16 mouse cellular contexts compared by ENCODE assay signal in genomic region chr9:113134611-113135010, GRCm38 (mm10).
"Had no signal": no experiment of that assay in that cellular context is flagged by ENCODE, and none has a peak within 500 bp of the region (broad histone marks: within the 10 kb centered on the region; RNA-seq: fewer than 3 reads in every experiment).

No protein-coding gene starts in this region.

- H3K36me3 ChIP-seq: neural tube, embryonic 13.5 days; neural tube, embryonic 15.5 days; stomach, embryonic 15.5 days had no signal

- H3K27me3 ChIP-seq: neural tube, embryonic 13.5 days; neural tube, embryonic 15.5 days; stomach, embryonic 15.5 days had no signal

- H3K9ac ChIP-seq: neural tube, embryonic 13.5 days; neural tube, embryonic 15.5 days; stomach, embryonic 15.5 days had no signal

- DNase-seq: retina, postnatal 1 day; right cerebral cortex, adult 18-20 months; right cerebral cortex, postnatal 14 days; right cerebral cortex, postnatal 25 days; right cerebral cortex, postnatal 4 days; spleen, adult 18-20 months; thymus, adult 18-20 months; thymus, adult 2 months; thymus, postnatal 14 days; thymus, postnatal 25 days; thymus, postnatal 36 days; thymus, postnatal 4 days had no signal

- H3K27ac ChIP-seq: neural tube, embryonic 13.5 days; neural tube, embryonic 15.5 days; stomach, embryonic 15.5 days; stomach, postnatal 0 days had no signal

- H3K4me1 ChIP-seq: neural tube, embryonic 13.5 days; neural tube, embryonic 15.5 days; stomach, embryonic 15.5 days had no signal

- H3K4me3 ChIP-seq: neural tube, embryonic 13.5 days; neural tube, embryonic 15.5 days; stomach, embryonic 15.5 days had no signal
